Mouse (Mus musculus) neutrophil, adult 5-6 weeks (primary cell): ENCODE data around the gene Grk3. TPM values are rescaled to one million over a fixed set of nuclear protein-coding genes. Genes with fewer than 3 reads are reported as not detected.

Experiments used
- ATAC-seq: fragments of 151-379, 151-347 bp; 2 replicates; pipeline ENCODE4 v1.8.0; 2017; ENCODE audit warnings: mild to moderate bottlenecking, moderate TSS enrichment; ENCODE audit not compliant: insufficient number of reproducible peaks, poor library complexity, low FRiP score, severe bottlenecking; ENCODE audit errors: extremely low read depth
- total RNA-seq: library from RNA; stranded (forward); fragments of 200-1000 nt; gene quantifications from 2 replicates; pipeline ENCODE4 v1.2.3, GENCODE M21; 2017

Grk3 gene
- total RNA-seq, 1 experiment from 2014 or later, result 8.6 TPM

DNA sequence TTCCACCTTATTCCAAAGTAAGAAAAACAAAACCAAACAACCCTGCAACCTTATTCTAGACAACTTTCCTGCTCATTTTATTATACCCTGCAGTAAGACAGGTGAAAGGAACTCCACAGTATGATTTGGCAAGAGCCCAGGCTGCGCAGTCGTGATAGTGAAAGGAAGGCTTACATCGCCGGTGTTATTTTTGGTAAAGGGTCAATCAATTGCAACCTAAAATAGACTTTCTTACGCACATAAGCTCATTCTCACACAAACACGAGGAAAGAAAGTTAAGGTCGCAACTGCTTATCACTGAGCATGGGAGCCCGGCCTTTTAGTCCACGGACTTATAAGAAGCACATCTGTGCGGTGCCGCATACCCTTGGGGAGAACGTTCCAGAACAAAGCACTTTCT is 58.8 kb downstream of the Grk3 start:
- ATAC-seq, result no peak

- ATAC-seq, result no peak
Measured at GRCm38 (mm10) chr5:112956368-112956767, 59.2 kb downstream of the Grk3 start.

GRCm38 (mm10) chr5:112950847-112951246 is 64.7 kb downstream of the Grk3 start:
- no peak for ATAC-seq

GRCm38 (mm10) chr5:112945925-112946324 is 69.7 kb downstream of the Grk3 start:
- no peak for ATAC-seq

GRCm38 (mm10) chr5:112942244-112942643 is 73.3 kb downstream of the Grk3 start:
- ATAC-seq, result no peak

DNA sequence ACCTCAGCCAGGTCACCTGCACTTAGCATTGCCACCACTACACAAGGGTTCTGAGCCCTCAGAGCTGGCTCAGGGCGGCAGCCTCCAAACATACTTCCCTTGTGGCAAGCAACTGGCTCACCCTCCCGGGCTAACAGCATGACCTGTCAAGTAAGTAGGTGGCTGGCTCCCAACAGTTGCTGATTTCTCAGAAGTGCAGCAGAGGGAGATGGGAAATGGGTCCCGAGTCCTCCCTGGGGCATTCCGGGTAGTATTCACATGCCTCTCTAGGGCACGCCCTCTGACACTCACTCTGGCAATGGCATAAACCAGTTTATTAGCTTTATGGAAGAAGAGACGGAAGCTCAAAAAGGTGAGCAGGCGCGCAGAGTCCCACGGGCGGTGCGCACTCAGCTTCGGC is 74.6 kb downstream of the Grk3 start:
- no peak for ATAC-seq

GRCm38 (mm10) chr5:112936632-112937031 is 79.0 kb downstream of the Grk3 start:
- ATAC-seq, result no peak

DNA sequence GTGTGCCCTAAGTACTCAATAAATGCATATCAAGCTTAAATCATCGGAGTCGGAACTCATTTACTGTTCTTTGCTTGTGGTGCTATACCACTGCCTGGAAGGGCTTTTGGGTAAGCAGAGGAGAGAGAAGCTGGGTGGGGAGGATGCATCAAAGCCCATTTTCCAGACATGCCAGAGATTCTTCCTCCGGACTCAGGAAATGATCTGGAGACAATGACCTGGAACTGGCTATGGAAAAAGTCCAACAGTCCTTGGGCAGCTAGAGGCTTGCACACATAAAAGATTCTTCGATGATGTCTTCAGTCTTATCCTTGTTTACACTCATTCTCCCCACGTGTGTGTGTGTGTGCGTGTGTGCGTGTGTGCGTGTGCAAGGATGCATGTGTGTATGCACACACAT is 80.2 kb downstream of the Grk3 start:
- no peak for ATAC-seq

DNA sequence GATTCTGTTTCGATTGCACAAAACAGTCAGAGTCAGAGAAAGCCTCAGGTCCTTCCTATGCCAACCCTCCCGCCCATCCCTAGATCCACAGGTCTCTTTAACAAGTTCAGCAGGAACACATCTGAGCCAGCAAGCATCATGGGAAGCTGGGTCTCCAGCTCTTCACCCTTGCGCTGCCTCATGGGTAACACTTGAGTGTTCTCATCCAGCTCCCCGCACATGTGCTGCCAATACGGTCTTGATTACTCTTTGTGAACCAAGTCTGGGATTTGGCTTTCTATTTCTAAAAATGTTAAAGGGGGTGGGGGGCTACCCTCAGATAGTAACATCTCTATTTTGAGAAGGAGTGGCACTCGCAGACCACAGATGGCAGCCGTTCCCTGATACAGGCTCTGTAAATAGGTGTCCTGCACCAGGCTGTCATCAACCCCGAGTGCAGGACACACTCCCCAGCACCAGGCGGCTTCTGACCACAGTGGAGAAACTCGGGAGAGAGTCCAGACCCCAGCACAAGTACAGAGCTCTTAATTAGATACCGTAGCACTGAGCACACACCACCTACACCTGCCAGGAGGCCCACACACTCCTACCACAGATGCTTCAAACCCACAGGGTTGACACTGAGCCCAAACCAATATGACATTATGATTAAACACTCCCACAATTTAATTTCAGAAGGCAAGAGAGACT is 82.6 kb downstream of the Grk3 start:
- no peak for ATAC-seq

DNA sequence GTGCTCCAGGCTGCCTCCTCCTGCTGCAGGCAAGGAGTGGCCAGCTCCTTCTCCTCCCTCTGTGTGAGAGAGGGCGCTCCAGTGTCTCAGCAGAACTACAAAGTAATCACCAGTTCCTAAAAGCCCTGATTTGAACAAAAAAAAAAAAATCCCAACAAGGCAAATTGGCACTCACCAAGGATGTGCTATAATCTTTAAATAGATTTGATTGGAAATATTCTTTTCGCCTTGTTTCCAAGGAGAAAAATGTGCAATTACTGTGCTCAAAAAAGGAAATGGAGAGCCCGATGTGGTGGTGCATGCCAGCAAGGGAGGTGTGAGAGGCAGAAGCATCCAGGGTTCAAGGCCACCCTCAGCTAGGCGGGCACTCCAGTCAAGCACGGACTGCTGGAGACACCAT is 83.7 kb downstream of the Grk3 start:
- ATAC-seq, result no peak

DNA sequence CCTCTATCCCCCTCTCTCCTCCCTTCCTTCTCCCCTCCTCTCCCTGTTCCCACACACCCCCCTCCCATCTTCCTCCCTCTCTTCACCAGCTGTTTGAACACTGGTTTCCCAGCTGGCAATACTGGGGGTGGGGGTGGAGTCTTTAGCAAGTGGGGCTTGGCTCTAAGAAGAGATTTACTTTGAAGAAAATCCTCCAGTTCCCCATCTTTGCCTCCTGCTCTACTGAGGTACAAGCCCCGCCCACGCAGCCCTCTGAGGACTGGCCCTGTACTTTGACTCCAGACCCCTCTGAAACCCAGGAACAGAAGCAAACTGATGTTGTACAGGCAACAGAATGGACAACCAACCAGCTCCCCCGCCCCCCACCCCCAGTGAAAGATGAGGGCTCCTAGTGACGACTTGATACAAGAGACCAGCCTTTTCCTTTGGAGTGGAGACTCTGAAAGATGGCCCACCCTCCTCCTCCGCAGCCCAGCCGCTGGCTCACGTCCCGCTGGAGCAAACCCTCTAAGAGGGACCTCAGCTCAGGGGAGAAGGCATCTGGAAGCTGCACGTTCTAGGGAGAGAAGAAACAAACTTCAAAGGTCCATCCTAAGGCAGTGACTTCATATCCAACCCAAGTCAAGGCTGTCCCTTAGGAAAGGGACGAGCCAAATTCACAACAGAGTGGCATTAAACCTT is 87.2 kb downstream of the Grk3 start:
- ATAC-seq, result no peak

GRCm38 (mm10) chr5:112925422-112925821 is 90.2 kb downstream of the Grk3 start:
- ATAC-seq, result no peak

- no peak for ATAC-seq
Measured at GRCm38 (mm10) chr5:112924806-112925205, 90.8 kb downstream of the Grk3 start.

DNA sequence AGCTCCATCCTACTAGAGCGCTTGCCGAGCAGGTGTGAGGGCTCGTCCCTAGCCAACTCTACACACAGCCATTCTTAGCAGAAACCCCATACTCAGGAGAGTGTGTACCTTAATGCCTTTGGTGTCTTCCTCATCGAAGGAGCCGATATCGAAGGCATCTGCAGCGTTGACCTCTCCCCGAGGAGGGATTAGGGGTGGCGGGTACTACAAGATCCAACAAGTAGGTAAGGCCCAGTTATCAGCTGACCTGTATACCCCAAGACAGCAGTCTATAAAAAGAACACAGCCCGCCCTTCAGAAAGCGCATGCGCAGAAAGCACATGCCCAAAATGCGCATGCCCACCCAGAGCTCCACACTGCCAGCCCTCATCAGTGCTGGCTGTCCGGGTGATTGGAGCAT is 91.8 kb downstream of the Grk3 start:
- no peak for ATAC-seq

GRCm38 (mm10) chr5:112921914-112922313 is 93.7 kb downstream of the Grk3 start:
- ATAC-seq, result no peak

GRCm38 (mm10) chr5:112910381-112910780 is 105.2 kb downstream of the Grk3 start:
- no peak for ATAC-seq

DNA sequence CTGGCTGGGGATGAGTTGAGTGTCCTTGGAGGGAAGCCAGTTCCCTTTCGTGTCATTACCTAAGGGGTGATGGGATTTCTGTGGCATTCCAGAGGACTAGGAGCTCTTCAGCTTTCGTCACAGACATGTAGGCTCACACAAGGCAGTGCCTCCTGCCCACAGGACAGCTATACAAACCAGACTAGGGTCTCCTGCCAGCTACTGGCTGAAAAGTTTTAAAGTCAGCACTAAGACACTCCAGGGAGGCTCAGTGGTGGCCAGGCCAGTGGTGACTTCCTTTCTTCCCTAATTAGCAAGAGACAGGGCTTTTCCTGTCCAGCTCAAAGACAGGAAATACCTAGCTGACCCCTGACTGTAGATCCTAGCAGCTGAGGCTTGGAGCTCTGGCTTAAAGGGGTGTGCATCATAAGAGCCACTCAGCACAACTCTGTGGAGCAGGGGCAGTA is 107.4 kb downstream of the Grk3 start:
- ATAC-seq, result no peak

- ATAC-seq, result no peak
Measured at GRCm38 (mm10) chr5:112907504-112907903, 108.1 kb downstream of the Grk3 start.

DNA sequence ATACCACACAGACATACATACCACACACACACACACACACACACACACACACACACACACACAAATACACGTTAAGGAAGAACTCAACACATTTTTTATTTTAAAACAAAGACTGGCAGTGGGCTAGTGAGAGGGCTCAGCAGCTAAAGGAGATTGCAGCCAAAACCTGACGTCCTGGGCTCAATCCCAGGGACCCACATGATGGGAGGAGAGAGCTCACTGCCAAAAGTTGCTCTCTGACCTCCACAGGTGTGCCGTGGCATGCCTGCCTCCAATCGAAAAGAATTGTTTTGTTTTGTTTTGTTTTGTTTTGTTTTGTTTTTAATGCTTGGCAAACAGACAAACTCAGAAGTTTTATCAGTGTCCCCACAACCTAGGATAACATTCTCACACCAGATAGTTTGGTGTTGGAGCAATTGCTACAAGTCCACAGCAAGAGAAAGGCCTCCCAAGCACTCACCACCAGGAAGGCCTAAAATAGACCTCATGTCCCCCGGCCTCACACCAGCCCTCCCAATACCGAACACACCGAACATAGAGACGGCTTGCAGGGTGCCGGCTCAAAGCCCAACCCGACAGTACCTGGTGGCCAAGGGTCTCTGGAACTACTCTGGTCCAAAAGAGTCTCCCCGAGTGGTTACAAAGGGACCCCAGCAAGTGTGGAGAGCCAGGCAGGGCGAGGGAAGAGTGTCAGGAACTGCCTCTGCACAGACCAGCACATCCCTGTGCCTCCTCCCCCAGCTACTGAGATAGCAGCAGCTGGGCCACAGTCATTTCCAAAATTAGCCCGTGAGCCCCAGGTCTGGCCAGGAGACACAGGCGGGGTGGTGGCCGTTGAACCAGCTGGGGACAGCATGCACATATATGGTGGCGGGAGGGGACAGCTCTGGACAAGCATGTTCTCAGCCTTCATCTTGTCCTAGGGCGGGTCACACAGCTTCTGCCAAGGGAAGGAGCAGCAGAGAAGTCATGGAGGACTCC is 119.6 kb downstream of the Grk3 start, which contains the start of gene Myo18b:
Gene Myo18b (minus strand): TSS at position 689 of the 981 bp plus-strand sequence.
- no peak for ATAC-seq
